Mouse (Mus musculus) lung, postnatal 0 days (tissue): ENCODE data around the gene Pklr. TPM values are rescaled to one million over a fixed set of nuclear protein-coding genes. Genes with fewer than 3 reads are reported as not detected.

ENCODE experiments used
- ATAC-seq: fragments of 200-750 bp; cut with Nextera tagmentation; 2 replicates; pipeline ENCODE4 v1.8.0; 2017; ENCODE audit warnings: moderate library complexity
- DNase-seq: peaks from one replicate; pipeline ENCODE4 v3.0.0-alpha.2; 2016; ENCODE audit warnings: low spot score
- H3K27ac ChIP-seq: fragments of 300-500 bp; sonication (generic); 2 replicates; pipeline ENCODE4 v1.5.1; 2014; ENCODE audit warnings: antibody characterized with exemption, mild to moderate bottlenecking, low read length, mixed read lengths
- H3K27me3 ChIP-seq: fragments of 300-500 bp; sonication (generic); replicated peaks from 2 replicates; pipeline ENCODE4 v1.6.1; 2014; ENCODE audit warnings: low read length, mixed read lengths; ENCODE audit not compliant: insufficient read depth
- H3K36me3 ChIP-seq: fragments of 300-500 bp; sonication (generic); 2 replicates; pipeline ENCODE4 v1.6.1; 2014; ENCODE audit warnings: low read length, mixed read lengths; ENCODE audit not compliant: insufficient read depth
- H3K4me1 ChIP-seq: fragments of 300-500 bp; sonication (generic); 2 replicates; pipeline ENCODE4 v1.6.1; 2014; ENCODE audit warnings: antibody characterized with exemption, low read depth, low read length, mixed read lengths; ENCODE audit not compliant: insufficient read depth
- H3K4me2 ChIP-seq: fragments of 300-500 bp; sonication (generic); replicated peaks from 2 replicates; pipeline ENCODE4 v1.6.1; 2014; ENCODE audit warnings: low read depth, mild to moderate bottlenecking, low read length, moderate library complexity, mixed read lengths
- H3K4me3 ChIP-seq: fragments of 300-500 bp; sonication (generic); 2 replicates; pipeline ENCODE4 v1.5.1; 2014; ENCODE audit warnings: low read depth, low read length
- H3K9ac ChIP-seq: fragments of 300-500 bp; sonication (generic); replicated peaks from 2 replicates; pipeline ENCODE4 v1.6.1; 2014; ENCODE audit warnings: low read depth, mild to moderate bottlenecking
- H3K9me3 ChIP-seq: fragments of 300-500 bp; sonication (generic); 2 replicates; pipeline ENCODE4 v1.6.1; 2016; ENCODE audit warnings: low read length, mixed read lengths
- CTCF ChIP-seq: IDR thresholded peaks from 2 replicates; pipeline ENCODE4 v1.5.1; 2016; ENCODE audit warnings: antibody characterized with exemption, mild to moderate bottlenecking
- EP300 ChIP-seq: IDR thresholded peaks from 2 replicates; pipeline ENCODE4 v1.6.1; 2016; ENCODE audit warnings: antibody characterized with exemption, mild to moderate bottlenecking, control low read depth
- WGBS: fragments of 180-500 bp; shearing (Covaris S2); extraction: QIAGEN DNeasy Blood & Tissue Kit; methylation state at CpG from one replicate; pipeline ENCODE4 v1.1.7; 2014; 5-methylcytosine and 5-hydroxymethylcytosine counted together
- polyA plus RNA-seq: library from polyadenylated mRNA; unstranded; fragments of >200 nt; fragmentation: Nextera tagmentation; extraction: Ambion mirVana; gene quantifications from 2 replicates; pipeline ENCODE4 v1.2.1, GENCODE M21; 2015

Pklr gene
- polyA plus RNA-seq, 1 experiment from 2014 or later, result 0.14 TPM

DNA sequence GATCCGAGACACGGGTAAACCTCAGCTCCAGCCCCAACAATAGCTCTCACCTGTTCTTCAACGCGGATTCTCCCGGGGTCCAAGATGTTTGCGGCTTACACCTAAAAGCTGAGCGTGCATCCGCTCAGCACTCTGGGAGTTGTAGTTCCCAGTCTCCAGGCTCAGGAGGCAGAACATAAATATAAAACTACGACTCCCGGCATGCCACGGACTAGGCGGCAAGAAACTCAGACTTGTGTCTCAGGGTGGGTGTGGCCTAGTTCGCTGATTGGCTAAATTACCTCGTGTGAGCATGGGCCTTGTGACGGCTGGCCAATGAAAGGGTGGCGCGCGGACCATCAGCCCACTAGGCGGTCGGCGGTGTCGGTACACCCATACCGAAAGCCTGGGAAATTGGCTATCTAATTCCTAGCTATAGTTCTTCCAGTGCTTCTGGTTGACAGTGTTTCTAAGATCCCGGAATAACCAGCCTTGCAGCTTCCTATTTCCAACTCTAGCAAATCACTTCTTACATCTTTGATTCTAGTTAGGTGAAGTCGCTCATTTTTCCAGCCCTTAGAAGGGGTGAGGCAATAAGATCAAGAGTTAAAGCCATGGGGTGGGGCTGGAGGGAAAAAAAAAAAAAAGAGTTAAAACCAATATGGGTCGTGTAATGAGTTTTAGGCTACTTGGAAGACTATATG, 34.0 kb upstream of the Pklr start, which contains the start of gene Fdps:
TSS of gene Fdps (minus strand) at position 148 of the 683 bp plus-strand sequence.
- TF ChIP-seq EP300 (no peak), CTCF (peak; percentile 51)
- ATAC-seq (peak; percentile 100), DNase-seq (peak; percentile 100)
- Histone ChIP-seq H3K4me1 (peaks cover 4% of the 10 kb centered on the region; the same call in 1 of the 2 replicates), H3K27ac (peak within 1 kb of the TSS; percentile 35; the same call in 1 of the 2 replicates), H3K9me3 (no peaks in the 10 kb centered on the region), H3K4me2 (peak within 1 kb of the TSS; percentile 91), H3K27me3 (no peaks in the 10 kb centered on the region), H3K4me3 (peak within 1 kb of the TSS; percentile 66), H3K9ac (peak within 1 kb of the TSS; percentile 35), H3K36me3 (no peaks in the 10 kb centered on the region)
- WGBS, result under 1% methylated on average over 26 of the region's 26 CpGs

DNA sequence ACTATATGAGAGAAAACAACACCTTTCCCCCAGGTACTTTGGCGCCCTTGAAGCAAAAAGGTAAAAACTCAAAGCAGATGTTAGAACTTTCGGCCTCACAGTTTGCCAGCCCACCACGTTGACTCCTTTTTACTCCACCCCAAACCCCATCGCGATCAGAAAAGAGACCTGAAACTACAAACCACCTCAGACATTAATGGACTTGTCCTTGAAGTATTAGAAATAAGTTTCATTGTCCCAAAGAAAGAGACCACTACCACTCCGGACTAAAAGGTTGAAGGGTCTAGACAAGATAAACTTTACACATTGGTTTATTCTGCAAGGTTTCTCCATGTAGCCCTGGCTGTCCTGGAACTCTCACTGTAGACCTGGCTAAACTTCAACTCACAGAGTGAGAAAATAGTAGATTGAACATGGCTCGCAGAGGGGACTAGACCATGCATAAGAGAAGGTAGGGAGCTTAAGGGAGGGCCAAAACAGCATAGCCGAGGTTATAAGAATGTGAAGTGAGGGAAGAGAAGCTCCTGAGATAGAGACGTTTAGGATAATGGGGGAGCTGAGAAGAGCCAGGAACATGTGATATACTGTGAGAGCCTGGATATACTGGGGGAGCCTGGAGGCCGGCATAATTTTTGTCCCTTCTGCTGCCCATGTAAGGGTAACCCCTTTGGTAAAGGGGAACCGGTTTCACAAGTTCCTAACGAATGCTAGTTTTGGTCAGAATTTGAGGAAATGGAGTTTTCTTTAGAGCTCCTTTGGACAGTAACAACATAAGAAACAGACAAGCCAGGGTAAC, 33.2 kb upstream of the Pklr start:
- Histone ChIP-seq H3K4me1 (peaks cover 4% of the 10 kb centered on the region; the same call in 1 of the 2 replicates), H3K4me3 (no peak overlapping the region), H3K9ac (no peak overlapping the region), H3K4me2 (peak overlapping the region; percentile 91; the same call in 1 of the 2 replicates), H3K9me3 (no peaks in the 10 kb centered on the region), H3K36me3 (no peaks in the 10 kb centered on the region), H3K27me3 (no peaks in the 10 kb centered on the region), H3K27ac (no peak overlapping the region)
- DNase-seq, result no peak
- TF ChIP-seq EP300 (no peak), CTCF (no peak)
- ATAC-seq, result no peak
- 57% methylated on average over 12 of the region's 12 CpGs for WGBS

DNA sequence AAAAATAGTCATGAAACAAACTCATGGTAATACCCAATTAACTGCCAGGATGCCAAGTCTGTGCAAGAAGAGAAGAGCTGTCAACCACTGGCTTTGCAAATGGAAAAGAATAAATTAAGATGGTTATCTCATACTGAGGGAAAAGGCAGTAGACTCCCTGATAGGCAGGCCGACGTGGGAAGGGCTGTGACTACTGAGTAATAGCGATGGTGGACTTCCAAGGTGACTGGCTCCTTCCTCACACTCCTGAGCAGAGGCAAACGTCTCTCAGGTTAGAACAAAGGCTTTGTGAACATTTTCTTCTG, 32.7 kb upstream of the Pklr start:
- no peaks in the 10 kb centered on the region for H3K27me3 ChIP-seq
- H3K4me3 ChIP-seq, result no peak overlapping the region
- H3K9me3 ChIP-seq, result no peaks in the 10 kb centered on the region
- no peak overlapping the region for H3K9ac ChIP-seq
- no peak overlapping the region for H3K4me2 ChIP-seq
- no peak for DNase-seq
- no peak for TF ChIP-seq EP300
- no peak for TF ChIP-seq CTCF
- ATAC-seq, result no peak
- H3K36me3 ChIP-seq, result no peaks in the 10 kb centered on the region
- H3K27ac ChIP-seq, result no peak overlapping the region
- peaks cover 4% of the 10 kb centered on the region; the same call in 1 of the 2 replicates for H3K4me1 ChIP-seq
- WGBS, result 44% methylated on average over 4 of the region's 4 CpGs

DNA sequence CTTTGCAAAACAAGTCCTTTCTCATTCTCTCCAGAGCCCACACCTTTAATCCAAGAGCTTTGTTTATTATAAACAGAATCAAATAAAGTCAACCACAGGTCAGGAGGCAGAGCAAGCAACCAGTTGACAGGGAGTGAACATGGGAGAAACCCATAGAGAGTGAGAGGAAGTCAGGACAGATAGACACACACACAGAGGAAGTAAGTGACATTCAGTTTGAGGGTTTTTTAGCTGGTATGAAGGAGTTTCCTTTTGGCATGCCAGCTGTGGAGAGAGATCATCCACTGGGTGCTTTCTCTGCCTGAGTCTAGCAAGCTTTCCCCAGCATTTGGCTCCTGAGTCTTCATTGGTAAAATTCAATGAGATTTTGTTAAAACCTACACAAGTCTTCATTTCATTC, 29.1 kb upstream of the Pklr start:
- Histone ChIP-seq H3K4me3 (no peak overlapping the region), H3K9me3 (no peaks in the 10 kb centered on the region), H3K4me1 (no peaks in the 10 kb centered on the region), H3K27ac (no peak overlapping the region), H3K4me2 (no peak overlapping the region), H3K9ac (no peak overlapping the region), H3K36me3 (no peaks in the 10 kb centered on the region), H3K27me3 (no peaks in the 10 kb centered on the region)
- DNase-seq, result no peak
- no peak for ATAC-seq
- TF ChIP-seq EP300 (no peak), CTCF (no peak)

DNA sequence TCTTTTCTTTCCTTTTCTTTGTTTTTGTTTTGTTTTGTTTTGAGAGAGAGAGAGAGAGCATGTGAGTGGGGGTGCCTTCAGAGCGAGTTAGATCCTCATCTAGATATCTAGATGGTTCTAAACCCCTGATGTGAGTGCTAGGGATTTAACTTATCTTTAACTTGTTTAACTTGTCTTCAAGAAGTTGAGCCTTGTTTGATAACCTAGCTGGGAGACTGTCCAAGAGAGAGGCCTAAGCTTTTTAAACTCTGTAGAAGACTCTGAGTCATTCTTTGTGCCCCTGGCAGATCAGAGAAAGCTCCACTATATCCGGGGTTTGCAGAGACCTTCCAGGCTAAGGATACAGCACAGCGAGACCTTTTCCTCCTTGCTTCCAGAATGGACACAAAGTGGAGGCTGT, 28.4 kb upstream of the Pklr start:
- H3K4me2 ChIP-seq, result no peak overlapping the region
- no peaks in the 10 kb centered on the region for H3K9me3 ChIP-seq
- H3K27me3 ChIP-seq, result no peaks in the 10 kb centered on the region
- H3K4me1 ChIP-seq, result no peaks in the 10 kb centered on the region
- 42% methylated on average over 3 of the region's 3 CpGs for WGBS
- no peak overlapping the region; the same call in 1 of the 2 replicates for H3K27ac ChIP-seq
- DNase-seq (no peak), ATAC-seq (no peak)
- H3K9ac ChIP-seq, result no peak overlapping the region
- H3K36me3 ChIP-seq, result no peaks in the 10 kb centered on the region
- no peak overlapping the region for H3K4me3 ChIP-seq
- TF ChIP-seq CTCF, result no peak

DNA sequence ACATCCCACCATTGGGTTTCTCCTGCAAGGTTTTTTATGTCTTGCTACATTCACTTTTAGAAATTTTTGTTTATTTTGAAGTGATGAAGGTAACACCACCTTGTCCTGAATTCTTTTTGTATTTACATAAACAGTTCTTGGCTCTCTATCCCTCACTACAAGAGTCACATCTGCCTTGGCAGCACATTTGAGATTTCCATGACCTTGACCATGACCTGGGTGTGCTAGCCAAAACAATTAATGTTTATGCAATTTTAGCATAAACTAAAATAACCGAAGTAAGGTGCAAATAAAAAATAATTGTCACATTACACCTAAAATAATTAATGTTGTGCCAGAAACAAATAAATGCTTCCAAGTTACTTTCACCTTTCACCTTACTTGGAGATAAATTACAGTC, 27.8 kb upstream of the Pklr start:
- Histone ChIP-seq H3K4me3 (no peak overlapping the region), H3K4me2 (no peak overlapping the region), H3K4me1 (no peaks in the 10 kb centered on the region), H3K9ac (no peak overlapping the region), H3K27ac (no peak overlapping the region), H3K36me3 (no peaks in the 10 kb centered on the region), H3K9me3 (no peaks in the 10 kb centered on the region), H3K27me3 (no peaks in the 10 kb centered on the region)
- WGBS, result 45% methylated on average over 1 of the region's 1 CpGs
- DNase-seq (no peak), ATAC-seq (no peak)
- TF ChIP-seq EP300, result no peak
- no peak for TF ChIP-seq CTCF
